Mouse (Mus musculus): Measurements from ENCODE around the gene Traf3ip2.

- TF ChIP-seq CTCF (IDR thresholded peaks at IDR 0.05; ENCODE audit: control insufficient read depth, insufficient read depth, insufficient replicate concordance, low read depth, low read length) (no peak), POLR2A (IDR thresholded peaks at IDR 0.05; ENCODE audit: control insufficient read depth, low read depth, low read length) (no peak)
Observed at GRCm38 (mm10) chr10:39563552-39564223, 49.0 kb upstream of the Traf3ip2 start.
